Mouse (Mus musculus) thymus, postnatal 25 days (tissue): ENCODE measurements around the gene Tra2b.
"Not testable (repeated sequence)": the region's sequence is repeated elsewhere in the genome, so short reads cannot be mapped to it uniquely, and the experiment has no call there.

Experiments
- DNase-seq: peaks from one replicate; pipeline ENCODE4 v3.0.0; 2022

Gene Tra2b

DNA sequence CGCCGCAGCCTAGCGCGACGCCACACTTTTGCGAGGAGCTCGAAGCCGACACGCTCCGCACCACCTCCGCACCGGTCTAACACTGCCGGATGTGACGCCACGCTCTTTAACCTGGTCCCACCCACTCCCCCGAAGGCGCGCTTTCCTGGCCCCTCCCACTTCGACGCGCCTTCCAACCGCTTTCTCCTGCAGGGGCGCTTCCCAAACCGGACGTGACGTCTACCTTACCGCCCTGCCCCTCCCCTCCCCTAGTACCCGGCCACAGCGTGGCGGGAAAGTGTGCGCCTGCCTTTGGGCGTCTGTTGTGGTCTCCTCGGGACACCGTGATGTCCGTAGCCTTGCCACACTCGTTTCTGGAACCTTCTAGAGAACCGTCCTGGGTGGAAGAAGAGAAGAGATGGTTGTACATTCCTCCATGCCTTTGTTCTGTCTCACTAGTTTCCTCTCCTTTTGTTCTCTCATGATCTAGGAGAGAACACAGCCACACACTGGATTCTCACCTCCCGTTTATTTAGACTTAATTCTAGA lies at the start of gene Tra2b:
TSS of gene Tra2b (minus strand) at position 157 of the 528 bp plus-strand sequence.
- peak; percentile 96 for DNase-seq

DNA sequence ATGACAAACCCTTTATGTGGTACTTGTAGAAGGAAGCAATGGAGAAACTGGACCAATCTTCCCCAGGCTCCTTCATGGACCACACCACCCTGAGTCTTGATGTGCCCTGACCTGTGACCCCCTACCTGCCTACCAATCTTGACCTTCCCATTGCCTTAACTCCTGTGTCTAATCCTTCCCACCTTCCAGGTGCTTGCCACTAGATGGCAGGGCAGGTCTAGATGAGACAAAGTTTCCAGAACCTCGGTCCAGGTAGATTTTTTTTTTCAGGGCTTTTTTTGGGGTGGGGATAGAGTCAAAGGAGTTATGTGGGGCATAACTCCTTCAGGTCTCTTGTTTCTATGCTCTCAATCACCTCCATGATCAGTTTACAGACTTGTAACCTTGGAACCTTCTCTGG lies 44.8 kb upstream of the Tra2b start:
- DNase-seq = peak; percentile 40

DNA sequence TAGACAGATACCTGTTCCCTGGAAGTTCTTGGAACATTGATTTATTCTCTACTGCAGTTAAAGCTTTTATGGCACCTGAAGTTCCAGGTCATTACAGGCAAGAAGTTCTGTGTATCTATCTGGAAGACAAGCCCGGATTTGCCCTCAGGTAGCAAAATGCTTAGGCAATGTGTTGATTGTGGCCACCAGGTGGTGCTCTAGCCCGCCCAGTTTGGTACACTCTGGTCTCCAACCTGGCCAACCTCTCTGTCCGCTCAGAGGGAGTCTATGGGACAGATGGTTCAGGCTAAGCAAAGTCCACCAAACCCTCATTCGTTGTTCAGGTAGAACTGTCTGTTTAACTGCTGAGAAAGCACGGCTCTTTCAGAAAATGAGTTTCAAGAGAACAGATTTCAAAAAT lies 36.8 kb upstream of the Tra2b start:
- DNase-seq = peak; percentile 66

DNA sequence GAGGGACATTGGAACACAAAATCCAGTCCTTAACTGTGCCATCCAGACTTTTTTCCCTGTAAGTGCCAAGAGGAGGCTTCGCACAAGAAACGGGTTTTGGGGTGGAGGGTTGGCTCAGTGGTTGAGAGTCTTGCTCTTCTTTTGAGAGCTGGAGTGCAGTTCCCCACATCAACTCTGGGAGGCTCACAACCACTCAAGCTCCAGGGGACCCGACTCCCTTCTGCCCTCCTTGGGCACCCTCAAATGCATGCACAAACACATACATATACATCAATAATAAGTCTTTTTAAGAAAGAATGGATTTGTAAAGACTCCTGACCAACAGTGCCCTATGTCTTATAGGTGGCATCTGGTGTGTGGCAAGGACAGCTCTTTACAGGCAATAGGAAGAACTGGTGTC lies 35.6 kb upstream of the Tra2b start:
- peak; percentile 5 for DNase-seq

DNA sequence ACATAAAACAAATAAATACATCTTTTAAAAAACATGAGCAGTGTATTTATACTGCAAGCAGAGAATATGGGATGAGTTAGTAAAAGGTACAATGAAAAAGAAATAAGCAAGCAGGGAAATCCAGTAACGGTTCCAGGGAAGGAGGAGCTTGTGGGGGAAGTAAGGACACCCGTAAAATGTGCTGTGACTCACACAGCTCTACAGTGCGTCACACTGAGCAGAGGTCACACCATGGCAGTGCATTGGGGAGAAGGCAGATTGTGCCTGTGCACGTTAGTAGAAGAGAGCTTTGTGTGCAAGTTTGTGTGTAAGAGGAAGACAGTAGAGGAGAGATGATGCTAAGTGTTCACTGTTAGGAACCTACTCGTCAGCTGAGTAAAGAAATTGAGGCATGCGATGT lies 31.1 kb upstream of the Tra2b start:
- no peak for DNase-seq

DNA sequence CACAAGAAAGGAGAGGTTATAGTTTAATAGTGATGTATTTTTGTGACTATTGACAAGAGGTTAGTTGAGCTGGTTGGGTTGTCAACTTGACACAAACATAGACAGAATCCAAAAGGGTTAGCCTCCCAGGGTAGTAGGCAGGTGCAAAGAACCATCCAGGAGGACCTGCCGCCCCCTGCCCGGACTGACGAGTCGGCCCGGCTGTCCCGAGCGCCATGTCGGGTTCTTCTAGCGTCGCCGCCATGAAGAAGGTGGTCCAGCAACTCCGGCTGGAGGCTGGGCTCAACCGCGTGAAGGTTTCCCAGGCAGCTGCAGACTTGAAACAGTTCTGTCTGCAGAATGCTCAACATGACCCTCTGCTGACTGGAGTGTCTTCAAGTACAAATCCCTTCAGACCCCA lies 29.0 kb upstream of the Tra2b start:
- not testable (repeated sequence) for DNase-seq

DNA sequence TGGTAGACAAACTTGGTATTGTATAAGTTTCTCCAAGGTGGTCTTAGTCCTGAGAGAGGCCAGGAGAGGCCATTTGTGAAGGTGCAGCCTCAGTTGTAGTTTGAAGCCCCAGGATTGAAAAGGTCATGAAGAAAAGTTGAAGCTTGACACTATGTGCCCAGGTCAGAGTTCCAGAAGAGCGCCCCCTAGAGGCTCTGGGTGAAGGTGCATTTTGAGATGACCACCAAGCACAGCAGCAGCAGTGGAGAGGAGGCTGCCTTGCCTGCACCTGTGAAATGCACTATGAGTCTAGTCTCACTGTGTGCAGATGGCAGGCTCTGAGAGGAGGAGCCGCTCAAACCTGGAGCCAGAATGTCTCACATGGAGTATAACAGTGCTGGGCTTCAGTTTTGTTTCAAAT lies 27.8 kb upstream of the Tra2b start:
- DNase-seq = peak; percentile 12

DNA sequence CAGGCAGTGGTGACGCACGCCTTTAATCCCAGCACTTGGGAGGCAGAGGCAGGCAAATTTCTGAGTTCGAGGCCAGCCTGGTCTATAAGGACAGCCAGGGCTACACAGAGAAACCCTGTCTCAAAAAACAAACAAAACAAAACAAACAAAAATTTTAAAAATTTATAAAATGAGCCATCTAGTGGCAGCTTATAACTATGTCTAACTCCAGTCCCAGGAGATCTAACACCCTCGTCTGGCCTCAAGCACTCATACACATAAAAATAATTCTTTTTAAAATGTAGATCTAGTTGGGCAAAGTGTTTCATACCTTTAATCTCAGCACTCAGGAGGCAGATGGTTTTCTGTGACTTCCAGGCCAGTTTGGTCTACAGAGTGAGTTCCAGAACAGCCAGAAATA lies 26.6 kb upstream of the Tra2b start:
- DNase-seq = no peak

DNA sequence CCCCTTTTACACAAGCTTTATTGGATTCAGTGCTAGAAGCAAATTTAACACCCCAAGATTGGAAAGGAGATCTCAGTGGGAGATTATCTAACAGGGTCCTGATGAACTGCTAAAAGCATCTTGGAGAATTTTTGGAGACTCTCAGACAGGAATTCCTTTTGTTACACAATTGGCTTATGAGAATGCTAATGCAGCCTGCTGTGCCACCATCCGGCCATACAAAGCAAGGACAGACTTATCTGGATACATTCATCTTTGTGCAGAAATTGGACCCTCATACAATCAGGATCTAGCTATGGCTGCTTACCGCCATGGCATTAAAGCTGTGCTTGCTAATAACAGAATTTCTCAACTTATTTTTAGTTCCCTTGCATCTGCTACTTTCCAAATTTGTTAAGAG lies 23.8 kb upstream of the Tra2b start:
- DNase-seq = no peak

DNA sequence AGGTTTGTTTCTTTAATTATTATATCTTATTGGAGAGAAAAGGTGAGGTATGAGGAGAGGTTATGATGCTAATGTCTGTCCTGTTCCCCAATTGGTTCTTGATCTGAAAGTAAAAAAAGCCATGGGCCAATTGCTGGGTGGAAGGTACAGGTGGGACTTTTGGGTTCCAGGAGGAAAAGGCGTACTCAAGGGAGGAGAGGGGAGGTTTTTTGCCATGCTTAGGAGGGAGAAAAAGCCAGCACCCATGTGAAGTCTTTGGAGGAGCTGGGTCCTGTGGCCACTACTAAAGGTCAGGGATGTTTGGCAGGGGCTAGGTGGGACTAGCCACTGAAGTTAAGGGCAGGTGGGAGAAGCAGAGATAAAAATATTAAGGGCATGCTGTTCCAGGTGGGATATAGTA lies 21.2 kb upstream of the Tra2b start:
- no peak for DNase-seq

DNA sequence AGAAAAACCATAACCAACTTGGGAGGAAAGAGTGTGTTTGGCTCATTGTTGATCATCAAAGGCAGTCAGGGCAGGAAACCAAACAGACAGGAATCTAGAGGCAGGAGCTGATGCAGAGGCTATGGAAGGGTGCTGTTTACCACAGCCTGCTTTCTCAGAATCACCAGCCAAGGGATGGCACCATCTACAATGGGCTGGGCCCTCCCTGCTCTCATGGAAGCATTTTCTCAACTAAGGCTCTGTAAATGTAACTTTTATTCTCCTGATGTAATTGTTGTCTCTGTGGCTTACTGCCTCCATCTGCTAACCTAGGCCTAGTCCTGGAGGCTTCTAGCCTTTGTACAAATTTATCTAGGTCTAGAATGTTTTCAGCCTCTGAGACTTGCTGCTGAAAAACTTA lies 10.7 kb upstream of the Tra2b start:
- DNase-seq = no peak

DNA sequence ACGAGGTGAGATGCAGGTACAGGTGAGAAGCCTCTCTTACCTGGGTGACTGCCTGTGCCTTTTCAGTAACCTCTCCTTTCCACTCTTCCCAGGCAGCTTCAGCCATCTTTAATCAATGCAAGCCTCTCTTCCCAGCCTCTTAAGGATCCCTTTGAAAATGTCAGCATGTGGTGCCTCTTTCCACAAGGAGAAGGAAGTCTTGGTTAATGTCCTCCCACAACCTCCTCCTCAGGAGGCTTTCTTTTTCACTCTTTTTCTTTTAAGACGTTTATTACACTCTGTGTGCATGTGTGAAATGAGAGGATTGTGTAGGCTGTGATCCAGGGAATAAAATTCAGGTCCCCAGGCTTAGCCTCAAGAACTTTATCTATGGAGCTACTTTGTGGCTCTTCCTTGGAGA lies 9.3 kb upstream of the Tra2b start:
- no peak for DNase-seq

DNA sequence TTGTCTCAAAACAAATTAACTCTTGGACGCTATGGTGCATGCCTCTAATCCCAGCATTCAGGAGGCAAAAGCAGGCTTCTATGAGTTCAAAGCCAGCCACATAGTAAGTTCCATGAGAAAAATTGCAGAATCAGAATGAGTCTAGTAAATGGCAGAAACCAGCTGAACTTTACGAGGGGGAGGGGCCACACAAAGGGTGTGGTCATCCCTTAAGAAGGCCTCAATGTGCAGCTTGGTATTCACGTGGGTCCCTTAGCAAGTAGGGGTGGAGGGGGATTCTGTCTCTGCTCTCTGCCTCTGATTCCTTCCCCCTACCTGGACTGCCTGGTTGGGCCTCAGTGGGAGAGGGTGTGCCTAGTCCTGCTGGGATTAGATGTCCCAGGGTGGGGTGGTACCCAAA lies 4.7 kb upstream of the Tra2b start:
- DNase-seq = no peak

DNA sequence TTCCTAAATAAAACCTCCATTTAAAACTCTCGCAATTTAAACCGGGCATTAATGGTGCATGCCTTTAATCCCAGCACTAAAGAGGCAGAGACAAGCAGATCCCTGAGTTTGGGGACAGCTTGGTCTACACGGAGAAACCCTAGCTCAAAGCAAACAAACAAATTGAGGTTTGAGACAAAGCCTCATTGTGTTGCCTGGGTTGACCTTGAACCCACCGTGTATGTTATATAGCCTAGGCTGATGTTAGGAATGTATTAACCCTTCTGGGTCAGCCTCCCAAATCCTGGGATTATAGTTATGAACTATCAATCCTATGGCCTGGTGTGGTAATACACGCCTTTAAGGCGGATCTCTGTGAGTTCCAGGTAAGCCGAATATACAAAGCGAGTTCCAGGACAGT lies 579 bp upstream of the Tra2b start:
- no peak for DNase-seq

DNA sequence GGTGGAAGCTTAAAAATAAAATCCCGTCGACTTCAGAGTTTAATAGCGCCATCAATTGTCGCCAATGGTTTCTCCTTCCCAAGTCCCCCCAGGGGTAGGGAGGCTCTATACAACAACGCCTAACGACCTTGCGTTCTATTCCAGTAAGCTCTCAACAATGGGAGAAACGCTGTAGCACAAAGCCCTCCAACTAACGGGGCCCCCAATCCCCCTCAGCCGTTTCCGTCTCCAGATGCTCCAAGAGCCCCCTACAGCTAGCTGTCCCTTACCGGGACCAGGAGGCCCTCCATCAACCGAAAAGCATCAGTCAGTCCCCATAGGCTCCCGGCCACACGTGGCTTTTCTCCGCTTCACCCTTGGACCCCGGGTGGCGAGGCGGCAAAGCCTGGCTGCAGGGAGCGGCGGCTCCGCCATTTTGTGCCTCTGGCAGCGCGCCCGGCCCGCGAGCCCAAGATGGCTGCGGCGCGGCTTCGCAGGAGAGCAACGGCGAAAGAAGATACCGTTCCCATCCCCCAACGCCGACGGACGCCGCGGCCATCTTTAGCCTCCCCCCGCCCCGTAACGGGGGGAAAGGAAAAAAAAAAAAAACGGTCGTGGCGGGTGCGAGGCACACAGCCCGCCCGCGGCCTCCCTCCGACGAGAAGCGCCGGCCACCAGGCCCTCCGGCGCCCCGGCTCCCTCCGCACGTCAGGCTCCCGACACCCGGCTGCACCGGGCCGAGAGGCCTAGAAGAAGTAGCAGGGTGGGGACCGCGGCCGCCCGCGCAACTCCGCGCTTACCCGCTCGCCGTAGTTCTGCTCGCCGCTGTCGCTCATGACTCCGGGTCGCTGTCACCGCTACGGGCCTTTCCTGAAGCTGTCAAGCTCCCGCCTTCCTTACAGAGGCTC lies 600 bp downstream of the Tra2b start:
- peak; percentile 83 for DNase-seq

DNA sequence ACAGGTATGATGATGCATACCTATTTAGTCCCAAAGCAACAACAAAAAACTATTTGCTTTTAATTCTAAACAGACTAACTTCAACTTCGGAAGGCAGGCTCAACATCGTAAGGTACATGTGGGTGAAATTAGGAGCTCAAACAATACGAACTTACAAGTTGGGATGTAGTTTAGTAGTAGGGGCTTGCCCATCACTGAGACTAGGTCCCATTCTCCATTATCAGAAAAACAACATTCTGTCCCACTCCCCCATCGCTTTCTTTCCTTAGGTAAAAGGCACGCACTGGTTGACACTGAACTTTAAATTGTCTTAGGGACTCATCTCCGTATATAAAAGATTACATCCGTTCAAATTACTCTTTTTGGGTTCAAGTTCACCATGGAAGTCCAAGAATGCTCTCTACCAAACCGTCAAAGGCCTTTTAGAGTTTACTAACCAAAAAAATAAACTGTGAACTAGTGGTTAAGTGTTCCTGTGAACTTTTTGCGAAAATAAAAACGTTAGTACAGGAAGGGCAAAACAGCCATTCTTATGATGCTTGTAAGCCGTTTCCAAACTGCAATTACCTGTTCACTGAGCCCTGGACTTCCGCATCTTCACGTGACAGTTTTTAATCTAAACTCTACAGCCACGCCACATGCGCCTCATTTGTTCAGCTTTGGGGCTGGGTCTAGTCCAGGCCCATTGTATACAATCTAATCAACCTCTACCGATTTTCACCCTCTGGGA lies 1.4 kb downstream of the Tra2b start:
- DNase-seq = peak; percentile 37

DNA sequence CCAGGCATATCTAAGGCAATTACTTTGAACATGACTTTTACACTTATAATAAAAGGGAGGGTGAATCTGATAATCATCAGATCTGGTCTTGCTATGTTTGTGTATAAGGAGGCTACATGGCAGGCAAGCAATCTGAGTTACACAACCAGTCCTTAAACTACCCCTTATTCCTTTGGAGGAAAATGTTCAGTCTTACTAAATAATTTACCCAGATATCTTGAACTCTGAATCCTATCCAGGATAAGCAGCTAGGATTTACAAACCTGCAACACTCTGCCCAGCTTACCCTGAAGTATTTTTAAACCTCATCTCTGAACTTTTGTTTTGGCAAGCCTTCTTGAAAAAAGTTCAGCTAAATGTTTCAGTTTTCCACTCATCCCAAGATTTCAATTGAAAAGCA lies 2.7 kb downstream of the Tra2b start:
- DNase-seq = no peak

DNA sequence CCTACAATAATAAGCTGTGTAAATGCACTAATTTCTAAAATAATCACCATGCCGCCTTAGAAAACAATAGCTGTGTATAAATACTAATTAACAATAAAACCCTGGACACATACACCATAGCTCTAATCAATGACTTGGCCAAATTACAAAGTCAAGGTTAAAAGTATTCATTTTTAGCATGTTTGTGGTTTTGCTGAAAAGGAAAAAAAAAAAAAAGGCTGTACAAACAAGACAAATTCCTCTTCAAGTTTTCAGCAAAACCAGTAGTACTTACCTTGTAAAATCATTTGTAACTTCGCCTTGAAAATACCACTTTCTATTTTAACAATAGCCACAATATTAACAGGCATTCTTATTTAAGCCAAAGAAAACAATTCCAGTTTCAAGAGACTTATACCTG lies 4.2 kb downstream of the Tra2b start:
- no peak for DNase-seq

DNA sequence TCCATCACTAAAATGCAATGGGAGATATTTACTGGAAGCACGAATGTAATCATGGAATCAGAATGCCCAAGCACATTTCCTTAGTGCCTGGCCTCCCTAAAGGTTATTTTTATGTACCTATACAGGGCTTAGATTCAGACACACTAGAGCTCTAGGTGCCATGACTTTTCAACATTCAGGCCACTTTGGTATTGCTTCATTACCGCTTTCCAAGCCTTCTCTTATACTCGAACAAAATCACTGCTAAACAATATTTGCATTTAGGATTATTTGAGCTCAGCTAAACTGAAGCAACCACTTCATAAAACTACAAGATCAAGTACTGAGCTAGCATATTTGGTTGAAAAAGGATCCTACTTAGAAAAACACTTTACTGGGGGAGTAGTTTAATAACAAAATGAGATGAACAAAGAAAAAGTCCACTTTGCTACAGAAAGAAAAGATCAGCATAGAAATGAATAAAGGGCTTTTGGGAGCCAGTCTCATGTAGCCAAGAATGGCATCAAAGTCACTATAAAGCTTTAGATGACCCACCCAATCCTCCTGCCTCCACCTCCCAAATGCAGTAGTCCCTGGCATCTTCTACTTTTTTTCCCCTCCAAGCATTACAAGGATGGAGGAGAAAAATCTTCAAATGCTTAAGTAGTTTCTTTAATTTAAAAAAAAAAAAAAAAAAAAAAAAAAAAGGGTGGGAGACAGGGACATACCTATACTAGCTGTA lies 5.2 kb downstream of the Tra2b start:
- no peak for DNase-seq

DNA sequence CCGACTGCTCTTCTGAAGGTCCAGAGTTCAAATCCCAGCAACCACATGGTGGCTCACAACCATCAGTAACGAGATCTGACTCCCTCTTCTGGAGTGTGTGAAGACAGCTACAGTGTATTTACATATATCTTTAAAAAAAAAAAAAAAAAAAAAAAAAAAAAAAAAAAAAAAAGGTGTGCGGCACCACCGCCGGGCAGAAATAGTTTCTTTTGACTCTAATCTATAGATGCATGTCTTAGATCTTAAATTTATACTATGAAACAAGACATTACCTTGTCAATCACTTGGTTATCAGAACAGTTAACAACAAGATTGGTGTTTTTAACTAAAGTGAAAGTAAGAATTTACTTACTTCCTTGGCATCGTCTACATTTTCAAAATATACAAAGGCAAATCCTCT lies 13.6 kb downstream of the Tra2b start:
- DNase-seq = not testable (repeated sequence)

DNA sequence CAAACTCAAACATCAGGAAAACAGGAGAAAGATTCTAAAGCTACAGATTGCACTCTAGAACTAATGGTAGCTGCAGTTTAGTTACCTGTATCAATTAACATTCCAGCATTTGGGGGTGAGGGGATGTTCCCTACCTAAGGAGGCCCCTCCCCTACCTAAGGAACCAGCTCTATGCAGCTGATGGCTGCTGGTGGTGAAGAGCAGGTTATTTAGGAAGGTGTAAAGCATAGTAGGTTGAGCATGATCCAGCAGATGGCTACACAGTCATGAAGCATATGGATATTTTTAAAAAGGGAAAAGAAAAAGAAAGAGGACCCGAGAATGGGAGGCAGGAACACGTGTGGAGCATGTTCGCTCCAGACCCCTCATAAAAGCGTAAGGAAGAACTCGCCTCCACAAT lies 15.5 kb downstream of the Tra2b start:
- DNase-seq = no peak

DNA sequence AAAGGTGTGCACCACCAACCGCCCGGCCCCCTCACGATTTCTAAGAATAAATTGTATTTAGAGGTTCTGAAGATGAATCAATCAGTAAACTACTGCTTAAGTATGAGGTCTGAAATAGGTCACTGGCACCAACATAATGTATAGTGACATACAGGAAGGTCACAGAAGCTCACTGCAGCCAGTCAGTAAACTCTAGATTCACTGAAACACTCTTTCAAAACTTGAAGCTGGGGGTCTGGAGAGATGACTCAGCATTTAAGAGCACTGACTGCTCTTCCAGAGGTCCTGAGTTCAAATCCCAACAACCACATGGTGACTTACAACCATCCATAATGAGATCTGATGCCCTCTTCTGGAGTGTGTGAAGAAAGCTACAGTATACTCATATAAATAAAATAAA lies 16.1 kb downstream of the Tra2b start:
- no peak for DNase-seq

DNA sequence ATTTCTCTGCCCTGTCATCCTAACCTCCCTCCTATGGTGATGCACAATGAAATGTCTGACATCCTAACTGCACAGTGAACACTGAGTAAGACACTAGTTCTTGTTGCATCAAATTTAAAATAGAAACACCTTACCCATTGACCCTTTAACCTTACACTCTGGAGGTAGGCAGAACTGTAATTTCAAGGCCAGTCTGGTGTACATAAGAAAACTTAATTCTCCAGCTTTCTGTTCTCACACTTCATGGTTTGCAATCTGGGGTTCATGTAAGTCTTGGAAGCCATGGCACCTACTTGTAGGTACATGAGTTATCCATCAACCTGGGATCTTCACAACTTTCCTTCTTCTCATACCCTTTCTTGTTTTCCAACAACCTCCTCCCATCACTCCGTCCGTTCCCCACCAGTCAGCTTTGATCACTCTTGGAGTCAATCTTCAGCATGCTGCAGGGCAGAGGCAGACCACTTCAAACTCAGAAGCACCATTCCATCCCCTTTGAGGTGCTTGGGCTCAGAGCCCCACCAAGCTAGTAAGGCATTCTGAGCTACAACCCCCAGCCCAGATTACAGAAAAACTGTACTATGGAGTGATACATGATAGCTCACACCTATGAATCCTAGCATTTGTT lies 23.5 kb downstream of the Tra2b start:
- DNase-seq = no peak
